Mouse (Mus musculus): ENCODE results near the gene Dscaml1.

- TF ChIP-seq POLR2A (IDR thresholded peaks at IDR 0.05; ENCODE audit: control insufficient read depth in 1 of 2, insufficient read depth in 1 of 2, low read depth in 1 of 2, low read length in 2 of 2, poor library complexity in 1 of 2) (no peak), RAD21 (IDR thresholded peaks at IDR 0.05; ENCODE audit: low read depth, low read length) (no peak), ZC3H11A (IDR thresholded peaks at IDR 0.05; ENCODE audit: low read depth, low read length) (no peak)
These were observed 313.5 kb downstream of the Dscaml1 start for GRCm38 (mm10) chr9:45739702-45740583.
